Mouse (Mus musculus) olfactory bulb, adult 2 months (tissue): ENCODE measurements around the gene Olfr1410.

Experiments
- CTCF ChIP-seq: fragments of 200-500 bp; IDR thresholded peaks from 2 replicates; pipeline ENCODE4 v1.5.1; 2012; ENCODE audit warnings: low read depth, mild to moderate bottlenecking, low read length, moderate library complexity; ENCODE audit not compliant: insufficient read depth
- POLR2A ChIP-seq: fragments of 200-500 bp; IDR thresholded peaks from 2 replicates; pipeline ENCODE4 v1.6.1; 2012; ENCODE audit warnings: mild to moderate bottlenecking, low read depth, low read length, moderate library complexity; ENCODE audit not compliant: insufficient read depth

GRCm38 (mm10) chr1:92640393-92640792 lies 34.8 kb downstream of the Olfr1410 start:
- TF ChIP-seq CTCF (no peak), POLR2A (no peak)
